Mouse (Mus musculus) gastrocnemius, postnatal 10 days (tissue): ENCODE results near the gene Klk6. TPM values are rescaled to one million over a fixed set of nuclear protein-coding genes. Genes with fewer than 3 reads are reported as not detected.

Experiments
- DNase-seq: peaks from one replicate; pipeline ENCODE4 v3.0.0; 2021; ENCODE audit warnings: mixed read lengths
- long read RNA-seq, 2 experiments: library from polyadenylated mRNA; stranded (forward); transcript quantifications; one replicate each; pipeline ENCODE4 v2.0.0; 2021
- total RNA-seq, 2 experiments: library from RNA; stranded (reverse); gene quantifications; 2 replicates each; pipeline ENCODE4 v1.2.3; 2021

The Klk6 gene
- total RNA-seq, result not detected
- long read RNA-seq, experiment 1, result 0 reads
- long read RNA-seq, experiment 2, result 0 reads

DNA sequence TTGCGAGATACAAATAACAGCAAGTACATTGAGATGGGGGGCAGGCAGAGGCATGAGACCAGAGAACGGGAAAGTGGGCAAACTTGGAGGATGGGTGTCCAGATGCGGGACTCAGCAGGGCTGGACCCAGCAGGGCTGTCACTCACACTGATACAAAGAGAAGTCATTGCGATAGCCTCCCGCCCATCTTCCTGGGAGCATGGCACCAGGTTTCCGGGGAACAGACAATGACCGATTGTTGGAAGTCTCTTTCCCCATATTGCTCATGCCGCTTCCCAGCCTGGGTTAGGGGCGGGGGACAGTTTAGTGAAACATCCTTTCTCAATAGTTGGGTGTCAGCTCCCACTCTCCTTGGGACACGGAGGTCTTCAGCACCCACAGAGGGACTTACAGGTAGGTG, at the start of gene Klk6:
Klk6 (plus strand) TSS at position 301 of the 400 bp plus-strand sequence.
- no peak for DNase-seq

DNA sequence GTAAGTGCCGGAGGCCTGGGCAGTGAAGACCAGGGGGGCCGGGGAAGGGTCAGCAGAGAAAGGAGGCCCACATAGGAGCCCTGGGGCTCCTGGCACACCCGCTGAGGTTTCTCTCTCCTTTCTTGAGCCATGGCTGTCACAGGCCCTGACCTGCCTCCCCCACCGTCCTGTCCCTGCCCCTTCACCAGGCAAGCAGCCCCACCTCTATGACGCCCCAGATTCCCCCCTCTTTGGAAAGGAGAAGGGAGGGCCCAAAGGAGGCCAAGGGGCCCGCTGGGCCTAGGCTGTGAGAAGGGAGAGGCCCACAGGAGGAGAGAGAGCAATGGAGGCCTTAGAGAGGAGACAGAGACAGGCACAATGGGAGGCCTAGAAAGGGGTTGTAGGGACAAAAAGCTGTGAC, 49.5 kb upstream of the Klk6 start:
- DNase-seq, result no peak

DNA sequence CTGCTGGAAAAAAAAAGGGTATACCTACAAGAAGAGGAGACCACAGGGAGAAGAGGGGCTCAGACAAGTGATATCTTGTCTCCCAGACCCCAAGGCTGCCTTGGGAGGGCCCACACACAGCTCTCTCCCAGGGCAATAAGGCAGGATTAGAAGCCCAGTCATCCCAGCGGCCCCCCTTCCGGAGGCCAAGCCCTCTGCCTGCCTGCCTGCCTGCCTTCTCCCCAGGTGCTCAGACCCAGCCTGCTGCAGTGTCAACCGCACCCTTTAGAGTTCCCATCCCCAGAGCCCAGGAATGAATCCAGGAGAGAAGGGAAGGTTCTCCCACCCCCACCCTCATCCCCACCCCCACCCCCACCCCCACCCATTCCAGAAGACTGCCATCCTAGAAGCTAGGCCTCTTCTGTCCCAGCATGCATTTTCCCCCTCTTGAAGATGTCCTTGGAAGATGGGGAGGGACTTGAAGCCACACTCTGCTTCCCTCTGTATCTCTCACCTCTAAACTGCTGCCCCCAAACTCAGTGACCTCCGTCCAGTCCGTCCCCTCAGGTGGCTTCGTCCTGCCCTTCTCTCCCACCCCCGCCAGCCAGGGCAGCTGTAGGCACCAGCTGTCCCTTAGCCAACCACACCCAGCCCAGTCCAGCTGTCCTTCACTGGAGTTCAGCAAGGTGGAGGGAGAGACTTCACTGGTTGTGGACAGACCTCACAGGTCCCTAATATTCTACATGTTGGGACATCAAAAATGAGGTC, 48.8 kb upstream of the Klk6 start:
- no peak for DNase-seq

DNA sequence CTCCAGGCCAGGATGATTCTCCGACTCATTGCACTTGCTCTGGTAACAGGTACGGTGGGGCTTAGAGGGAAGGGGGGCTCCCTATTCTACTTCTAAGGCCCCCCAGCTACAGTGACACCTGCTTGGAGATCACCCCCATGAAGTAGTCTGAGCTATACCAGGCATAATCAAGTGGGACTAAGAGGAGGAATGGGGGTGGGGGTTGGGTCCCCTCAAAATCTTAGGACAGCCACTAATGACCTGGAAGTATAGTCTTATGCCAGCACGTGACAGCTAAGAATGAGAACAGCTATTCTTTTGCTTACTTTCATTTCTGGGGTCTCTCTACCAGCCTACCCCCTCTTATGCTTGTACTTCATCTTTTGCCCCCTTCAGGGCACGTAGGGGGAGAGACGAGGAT, 47.8 kb upstream of the Klk6 start:
- no peak for DNase-seq

DNA sequence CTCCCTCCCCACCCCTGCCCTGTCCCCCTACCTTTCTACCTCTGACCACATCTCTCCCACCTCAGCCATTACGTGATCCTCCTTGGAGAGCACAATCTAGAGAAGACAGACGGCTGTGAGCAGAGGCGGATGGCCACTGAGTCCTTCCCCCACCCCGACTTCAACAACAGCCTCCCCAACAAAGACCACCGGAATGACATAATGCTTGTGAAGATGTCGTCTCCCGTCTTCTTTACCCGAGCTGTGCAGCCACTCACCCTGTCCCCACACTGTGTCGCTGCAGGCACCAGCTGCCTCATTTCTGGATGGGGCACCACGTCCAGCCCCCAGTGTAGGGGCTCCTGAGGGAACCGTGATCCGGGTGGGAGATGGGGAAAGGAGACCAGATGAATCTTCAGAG, 46.9 kb upstream of the Klk6 start:
- no peak for DNase-seq

DNA sequence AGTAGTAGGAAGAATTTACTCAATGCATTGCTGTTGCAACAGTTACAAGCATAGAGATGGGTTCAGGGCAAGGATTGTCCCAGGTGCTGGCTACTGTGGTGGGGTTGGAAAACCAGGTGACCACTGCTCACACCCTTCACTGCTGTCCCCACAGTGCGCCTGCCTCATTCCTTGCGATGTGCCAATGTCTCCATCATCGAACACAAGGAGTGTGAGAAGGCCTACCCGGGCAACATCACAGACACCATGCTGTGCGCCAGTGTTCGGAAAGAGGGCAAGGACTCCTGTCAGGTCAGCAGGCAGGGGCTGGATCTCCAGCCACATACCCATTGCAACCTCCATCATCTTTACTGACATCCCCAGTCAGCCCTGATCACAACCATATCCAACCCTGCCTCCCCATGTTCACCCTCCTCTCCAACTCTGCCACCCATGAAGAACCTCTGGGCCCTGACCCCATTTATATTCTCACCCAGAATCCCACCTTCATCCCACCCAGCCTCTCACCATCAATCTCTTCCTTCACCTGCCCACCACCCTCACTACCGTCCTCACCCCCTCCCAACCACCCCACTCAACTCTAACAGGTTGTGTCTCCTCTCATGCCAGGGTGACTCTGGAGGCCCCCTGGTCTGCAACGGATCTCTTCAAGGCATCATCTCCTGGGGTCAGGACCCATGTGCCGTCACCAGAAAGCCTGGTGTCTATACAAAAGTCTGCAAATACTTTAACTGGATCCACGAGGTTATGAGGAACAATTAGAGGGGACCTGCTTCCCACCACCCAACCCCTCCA, 45.9 kb upstream of the Klk6 start:
- no peak for DNase-seq

DNA sequence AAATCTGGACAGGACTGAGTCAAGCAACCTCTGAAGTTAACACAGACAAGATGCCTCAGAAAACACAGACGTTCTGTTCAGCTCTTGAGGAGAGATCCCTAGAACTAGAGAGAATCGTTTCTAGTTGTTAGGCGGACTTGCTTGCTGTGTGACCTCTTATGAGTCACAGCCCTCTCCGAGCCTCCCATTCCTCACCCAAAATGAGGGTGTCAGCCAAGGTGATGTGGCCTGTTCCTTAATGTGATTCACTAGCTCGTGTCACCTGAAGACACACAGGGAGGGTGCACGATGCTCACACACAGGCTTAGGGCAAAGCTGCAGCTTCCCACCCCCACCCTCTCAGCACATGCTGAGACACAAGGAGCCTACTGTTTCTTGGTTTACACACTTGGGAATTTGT, 44.1 kb upstream of the Klk6 start:
- no peak for DNase-seq

DNA sequence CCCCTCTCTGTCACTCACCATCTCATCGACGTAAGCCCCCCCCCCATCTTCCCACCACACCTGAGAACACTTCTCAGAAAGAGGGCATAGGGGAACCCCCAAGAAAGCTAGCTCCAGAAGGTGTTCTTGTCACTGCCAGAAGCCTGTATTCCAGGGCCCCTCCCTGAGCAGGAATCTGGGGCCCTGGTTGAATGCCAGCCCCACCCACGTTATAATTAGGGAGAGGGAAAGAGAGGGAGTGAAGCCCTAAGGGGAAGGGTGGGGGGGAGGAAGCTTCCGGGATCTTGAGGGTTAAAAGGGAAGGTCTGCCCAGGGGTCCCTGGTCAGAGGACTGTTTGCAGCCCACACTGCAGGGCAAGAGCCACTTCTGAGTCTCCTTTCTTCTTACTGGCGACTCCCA, 43.6 kb upstream of the Klk6 start, which contains the start of gene Klk10:
Klk10 (plus strand) TSS at position 290 of the 400 bp plus-strand sequence.
- DNase-seq, result no peak

DNA sequence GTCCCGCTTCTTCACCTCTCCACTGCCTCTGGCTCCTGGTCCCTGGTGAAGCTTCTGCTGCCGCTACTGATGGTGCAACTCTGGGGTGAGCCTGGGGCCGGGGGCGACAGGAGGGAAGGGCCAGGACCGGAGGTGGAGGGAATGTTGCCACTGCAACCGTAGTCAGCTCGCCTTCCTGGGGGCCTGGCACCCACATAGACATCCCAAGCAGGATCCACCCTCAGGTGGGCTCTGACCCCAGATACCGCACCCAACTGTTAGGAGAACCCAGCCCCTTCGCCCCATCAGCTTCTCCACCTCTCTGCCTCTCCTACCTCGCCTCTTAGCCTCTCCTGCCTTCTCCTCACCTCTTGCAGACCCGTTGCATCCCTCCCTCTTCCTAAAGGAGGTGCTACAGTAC, 42.8 kb upstream of the Klk6 start:
- DNase-seq, result no peak

DNA sequence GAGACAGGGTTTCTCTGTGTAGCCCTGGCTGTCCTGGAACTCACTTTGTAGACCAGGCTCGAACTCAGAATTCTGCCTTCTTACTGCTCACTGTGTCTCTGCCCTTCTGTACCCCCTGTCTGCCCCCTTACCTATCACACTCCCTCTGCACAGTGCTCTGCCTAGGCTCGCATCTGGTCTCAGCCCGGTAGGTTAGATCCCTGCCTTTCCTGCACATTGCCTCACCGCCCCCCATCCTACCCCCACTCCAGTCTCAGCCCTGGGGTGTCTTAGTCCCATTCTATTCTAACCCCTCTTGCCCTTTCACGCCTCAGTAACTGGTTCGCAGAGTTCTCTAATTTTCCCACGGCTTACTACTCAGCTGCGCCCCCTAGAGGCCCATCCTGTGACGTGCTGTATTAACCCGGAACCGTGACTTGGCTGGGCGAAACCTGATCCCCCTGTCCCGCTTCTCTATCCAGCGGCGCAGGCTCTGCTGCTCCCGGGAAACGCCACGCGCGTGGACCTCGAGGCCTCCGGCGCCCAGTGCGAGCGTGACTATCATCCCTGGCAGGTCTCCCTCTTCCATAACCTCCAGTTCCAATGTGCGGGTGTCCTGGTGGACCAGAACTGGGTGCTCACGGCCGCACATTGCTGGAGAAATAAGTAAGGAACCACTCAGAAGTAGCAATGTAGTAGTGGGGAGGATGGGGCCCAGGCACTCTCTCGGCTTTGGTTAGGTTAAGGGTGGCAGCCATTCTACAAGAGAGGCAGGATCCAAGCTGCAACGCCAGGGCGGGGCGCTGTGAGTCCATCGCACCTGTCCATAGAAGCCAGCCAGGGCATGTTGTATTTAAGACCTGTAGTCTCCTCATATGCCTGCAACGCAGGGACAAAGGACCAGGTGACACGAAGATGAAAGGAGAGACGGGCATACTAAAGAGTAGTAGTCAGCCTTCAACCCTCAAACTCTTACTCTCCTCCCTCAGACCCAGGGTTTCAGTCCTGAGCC, 41.7 kb upstream of the Klk6 start:
- peak; percentile 84 for DNase-seq

DNA sequence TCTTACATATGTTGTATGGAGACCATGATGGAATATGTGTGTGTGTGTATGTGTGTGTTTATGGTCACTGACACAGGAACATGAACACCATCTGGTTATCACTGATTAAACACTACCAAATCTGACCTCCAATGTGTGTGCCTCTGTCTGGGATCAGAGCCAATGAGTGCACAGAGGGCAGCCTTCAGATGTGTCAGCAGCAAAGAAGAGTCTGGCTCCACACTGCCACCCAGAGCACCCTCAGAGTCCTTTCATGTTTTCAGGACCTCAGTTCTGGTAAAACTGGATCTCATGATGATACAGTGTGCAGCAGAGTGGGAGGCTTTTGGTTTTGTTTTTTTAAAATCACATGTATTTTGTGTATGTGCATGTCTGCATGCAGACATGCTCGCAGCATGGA, 39.0 kb upstream of the Klk6 start:
- DNase-seq, result no peak

DNA sequence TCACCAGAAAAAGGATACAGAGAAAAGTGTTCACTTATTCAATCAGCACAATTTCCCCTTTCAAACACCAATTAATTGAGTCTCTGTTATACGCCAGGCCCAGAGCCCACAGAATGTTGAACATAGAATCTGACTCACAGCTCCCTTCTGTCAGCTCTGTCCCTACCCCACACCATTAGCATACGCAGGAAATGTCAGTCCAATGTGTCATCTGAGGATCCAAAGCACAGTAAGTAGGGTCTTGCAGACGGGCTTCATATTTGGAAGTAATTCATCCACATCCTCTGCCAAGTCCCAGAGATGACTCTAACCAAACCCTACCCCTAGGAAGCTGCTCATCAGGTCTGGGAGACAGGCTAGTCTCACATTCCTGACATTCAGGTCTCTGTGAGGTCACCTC, 36.2 kb upstream of the Klk6 start:
- DNase-seq, result no peak

DNA sequence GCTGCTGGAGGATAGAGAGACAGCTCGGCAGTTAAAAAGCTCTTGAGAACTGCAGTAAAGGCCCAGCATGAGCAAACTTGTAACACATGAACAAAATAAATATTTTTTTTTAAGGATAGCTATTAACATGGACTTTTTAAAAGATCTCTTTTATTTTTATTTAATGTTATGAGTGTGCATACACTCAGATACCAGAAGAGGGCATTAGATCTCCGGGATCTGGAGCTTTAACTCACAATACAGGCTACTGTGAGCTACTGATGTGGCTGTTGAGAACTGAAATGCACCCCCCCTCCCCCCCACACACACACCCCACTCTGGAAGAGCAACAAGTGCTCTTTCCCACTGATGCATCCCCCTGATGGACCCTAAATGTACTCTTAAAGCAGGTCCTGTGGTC, 35.0 kb upstream of the Klk6 start:
- no peak for DNase-seq

DNA sequence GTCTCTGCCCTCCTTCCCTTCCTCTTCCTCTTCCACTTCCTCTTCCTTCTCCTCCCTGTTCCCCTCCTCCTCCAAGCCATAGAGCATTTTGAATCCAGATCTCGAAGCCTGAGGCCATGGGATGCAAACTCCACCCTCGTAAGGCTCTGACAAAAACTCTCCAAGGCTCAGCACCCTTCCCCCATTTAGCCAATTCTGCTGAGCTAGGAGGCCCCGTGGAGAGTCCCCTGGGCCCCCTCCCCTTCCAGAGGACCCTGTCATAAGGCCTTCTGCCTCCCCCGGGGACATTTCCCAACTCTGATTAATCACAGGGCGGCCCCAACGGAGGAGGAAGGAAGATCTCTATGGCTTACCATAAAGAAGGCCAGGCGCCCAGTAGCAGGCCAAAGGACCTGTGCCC, 32.7 kb upstream of the Klk6 start, which contains the start of gene Klk9:
Klk9 (plus strand) TSS at position 301 of the 400 bp plus-strand sequence.
- DNase-seq, result no peak

DNA sequence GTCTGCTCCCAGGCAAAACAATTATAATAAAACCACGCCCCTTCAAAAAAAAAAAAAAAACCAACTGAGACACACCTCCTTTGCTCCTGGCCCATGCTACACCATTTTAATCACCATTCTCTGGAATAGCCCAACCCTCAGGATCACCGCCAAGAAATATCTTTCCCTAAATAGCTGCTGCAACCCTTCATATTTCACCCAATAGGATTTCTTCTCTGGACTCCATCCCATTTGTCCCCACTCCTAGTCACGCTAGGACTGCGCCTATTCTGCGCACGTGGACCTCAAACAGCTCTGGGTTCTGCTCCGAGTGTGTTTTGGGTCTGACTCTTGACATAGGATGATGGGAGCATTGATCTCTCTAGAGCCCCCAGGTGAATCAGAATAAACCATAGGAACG, 27.9 kb upstream of the Klk6 start:
- DNase-seq, result no peak

DNA sequence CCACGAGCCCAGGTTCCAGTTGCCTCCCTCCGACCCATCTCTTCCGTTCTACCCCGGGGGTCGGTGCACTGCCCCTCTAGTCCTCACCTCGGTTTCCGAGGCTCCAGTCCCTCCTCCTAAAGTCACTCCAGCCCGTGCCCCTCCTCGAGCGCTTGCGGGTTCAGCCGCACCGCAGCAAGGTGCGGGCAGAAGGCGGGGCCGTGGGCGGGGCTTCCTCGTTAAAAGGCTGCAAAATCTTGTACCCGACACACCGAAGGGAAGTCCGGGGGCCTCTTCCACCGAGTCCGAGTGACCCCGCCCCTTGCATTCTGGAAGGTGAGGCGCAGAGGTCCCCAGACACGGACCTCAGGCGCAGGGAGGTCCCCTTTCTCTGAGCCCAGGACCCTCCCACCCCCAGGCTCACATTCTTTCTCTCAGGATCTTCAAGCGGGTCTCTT, 26.9 kb upstream of the Klk6 start, which contains the start of gene Klk8:
Klk8 (plus strand) TSS at position 245 of the 437 bp plus-strand sequence.
- no peak for DNase-seq

DNA sequence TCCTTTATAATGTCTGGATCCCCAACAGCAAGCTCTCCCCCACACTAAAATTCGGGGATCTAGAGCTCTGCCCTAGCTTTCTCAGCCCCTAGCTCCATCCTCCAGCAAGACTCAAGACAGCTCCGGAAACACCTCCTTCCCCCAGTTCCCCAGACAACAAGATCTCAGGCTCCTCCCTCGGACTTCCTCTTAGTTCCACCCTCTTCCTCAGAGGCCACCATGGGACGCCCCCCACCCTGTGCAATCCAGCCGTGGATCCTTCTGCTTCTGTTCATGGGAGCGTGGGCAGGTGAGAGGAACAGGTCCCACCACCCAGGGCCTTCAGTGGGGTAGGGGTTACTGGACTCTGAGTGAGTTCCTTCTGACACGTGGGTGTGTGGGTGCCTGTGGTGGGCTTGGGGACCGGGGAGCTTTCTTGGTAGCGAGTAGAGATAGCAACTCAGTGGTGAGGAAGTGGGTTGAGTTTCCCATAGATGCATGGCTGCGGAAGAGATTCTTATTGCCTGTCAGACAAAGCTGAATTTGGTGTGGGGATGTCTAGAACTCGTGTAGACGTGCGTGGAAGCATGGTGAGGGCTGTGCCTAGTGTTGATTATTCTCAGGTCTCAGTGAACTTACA, 26.3 kb upstream of the Klk6 start:
- no peak for DNase-seq

DNA sequence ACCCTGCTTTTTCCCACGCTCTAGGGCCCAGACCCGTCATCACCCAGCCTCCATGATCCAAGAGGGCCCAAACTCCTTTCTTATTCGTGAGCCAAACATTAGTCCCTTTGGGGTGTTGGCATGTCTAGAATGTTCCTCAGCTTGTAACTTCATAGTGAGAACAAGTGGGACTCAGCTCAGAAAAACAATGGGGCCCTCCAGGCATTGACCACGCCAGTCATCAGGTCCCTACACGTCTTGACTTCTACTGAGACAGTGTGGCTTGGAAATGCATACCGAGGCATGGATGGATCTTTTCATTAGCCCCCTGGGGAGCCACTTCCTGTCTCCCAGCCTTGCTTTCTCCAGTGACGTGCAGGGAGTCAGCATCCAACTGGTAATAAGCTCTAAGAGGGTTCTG, 24.4 kb upstream of the Klk6 start:
- DNase-seq, result no peak

DNA sequence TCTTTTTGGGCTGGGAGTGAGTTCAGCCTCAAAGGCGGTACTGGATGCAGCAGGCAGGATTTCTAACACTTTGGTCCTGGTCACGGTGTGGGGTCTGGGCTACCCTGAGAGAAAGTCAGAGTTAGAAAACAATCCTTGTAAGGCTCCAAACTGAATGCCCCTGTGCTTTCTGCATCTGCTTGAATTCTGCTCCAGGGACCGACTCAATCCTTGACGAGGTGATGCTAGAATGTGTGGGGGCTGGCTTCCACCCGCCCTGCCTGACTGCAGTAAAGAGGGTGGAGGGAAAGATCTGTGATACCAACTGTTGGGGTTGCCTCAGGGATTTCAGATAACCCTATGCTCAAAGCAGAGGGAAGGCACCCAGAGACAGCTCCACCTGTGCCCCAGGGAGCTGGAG, 13.3 kb upstream of the Klk6 start, which contains the start of gene Klk7:
Klk7 (plus strand) TSS at position 301 of the 400 bp plus-strand sequence.
- DNase-seq, result no peak

DNA sequence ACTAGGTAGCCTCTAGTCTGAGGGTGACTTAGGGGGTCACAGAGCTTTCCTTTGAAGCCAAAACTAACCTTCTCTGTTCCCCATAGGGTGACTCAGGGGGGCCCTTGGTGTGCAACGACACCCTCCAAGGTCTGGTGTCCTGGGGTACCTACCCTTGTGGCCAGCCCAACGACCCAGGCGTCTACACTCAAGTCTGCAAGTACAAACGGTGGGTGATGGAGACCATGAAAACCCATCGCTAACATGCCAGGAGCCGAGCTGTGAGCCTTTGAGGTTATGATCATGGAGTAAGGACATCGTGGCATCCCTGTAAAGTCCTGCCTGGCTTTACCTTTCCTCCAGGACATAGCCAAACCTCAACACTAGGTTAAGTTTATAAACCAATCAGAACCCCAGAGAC, 9.1 kb upstream of the Klk6 start:
- DNase-seq, result no peak

DNA sequence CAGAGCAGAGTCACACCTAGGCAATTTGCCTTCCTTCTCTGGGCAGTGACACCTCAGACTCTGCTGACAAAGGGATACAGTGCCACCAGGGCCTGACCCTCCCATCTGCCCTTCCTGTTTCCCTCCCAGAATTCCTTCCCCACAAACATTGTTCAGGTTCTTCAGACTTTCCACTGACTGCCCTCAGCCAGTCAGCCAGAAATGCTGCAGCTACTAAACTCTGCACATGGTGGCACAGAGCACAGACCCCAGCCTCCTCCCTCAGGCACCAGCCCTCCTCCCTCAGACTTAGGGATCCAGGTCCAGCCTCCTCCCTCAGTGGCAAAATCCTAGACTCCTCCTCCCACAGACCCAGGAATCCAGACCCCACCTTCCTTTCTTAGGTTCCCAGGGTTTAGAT, 7.6 kb upstream of the Klk6 start:
- DNase-seq, result no peak

DNA sequence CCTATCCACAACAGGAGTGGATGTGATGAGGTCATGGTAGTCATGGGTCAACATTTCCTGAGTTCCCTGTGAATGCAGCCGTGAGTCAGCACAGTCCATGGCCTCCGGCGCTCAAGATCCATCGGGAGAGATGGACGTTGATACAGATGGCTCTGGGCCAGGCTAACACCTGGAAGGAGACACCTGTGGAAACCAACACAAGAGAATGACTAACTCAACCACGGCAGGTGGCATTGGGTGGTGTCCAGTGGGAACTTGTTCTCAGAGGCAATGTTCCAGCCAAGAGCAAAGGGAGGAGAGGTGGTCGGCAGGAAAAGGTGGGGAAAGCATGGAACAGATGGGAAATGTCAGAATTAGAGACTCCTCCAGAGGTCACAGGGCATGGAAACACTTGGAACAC, 2.7 kb upstream of the Klk6 start:
- DNase-seq, result no peak
